Mouse (Mus musculus): ENCODE data around the gene Gnaq.

DNA sequence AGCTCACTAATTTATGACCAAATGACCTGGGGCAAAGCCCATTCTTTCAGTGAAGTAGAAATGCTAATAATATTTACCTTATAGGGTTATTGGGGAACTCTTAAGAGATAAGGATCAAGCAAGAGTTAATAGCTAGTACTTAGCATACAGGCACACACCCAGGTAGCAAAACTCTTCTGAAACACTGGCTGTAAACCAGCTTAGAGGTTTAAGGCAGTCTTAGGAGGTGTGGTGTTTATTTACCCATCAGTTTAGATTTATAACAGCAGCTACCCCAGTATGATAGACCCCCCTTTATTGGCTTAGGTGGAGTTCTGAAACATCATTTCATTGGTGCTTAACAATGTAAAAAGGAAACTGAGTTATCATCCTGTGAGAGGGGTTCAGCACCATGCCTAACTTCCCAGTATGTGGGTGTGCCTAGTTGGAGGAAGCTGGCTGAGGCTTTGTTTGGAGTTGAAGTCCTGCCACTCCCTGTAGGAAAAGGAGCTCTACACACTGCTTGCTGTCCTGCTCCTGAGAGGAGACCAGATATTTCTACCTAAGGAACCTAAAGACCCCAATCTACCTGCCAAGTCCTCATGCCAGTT, 126.2 kb downstream of the Gnaq start:
- no peak for TF ChIP-seq CTCF (IDR thresholded peaks at IDR 0.05; ENCODE audit: borderline replicate concordance, control insufficient read depth, extremely low read depth, insufficient read depth, low read length, poor library complexity)
- no peak for TF ChIP-seq POLR2A (IDR thresholded peaks at IDR 0.05; ENCODE audit: control insufficient read depth, extremely low read depth, insufficient read depth, low read length, poor library complexity)

All from thymus, adult 2 months (tissue).